Mouse (Mus musculus) thymus, adult 2 months (tissue): ENCODE results near the gene Dop1b. TPM values are rescaled to one million over a fixed set of nuclear protein-coding genes. Genes with fewer than 3 reads are reported as not detected.

Experiments used
- DNase-seq: peaks from one replicate; pipeline ENCODE4 v3.0.0; 2021
- H3K27ac ChIP-seq: fragments of 200-500 bp; 2 replicates; pipeline ENCODE4 v1.5.1; 2012; ENCODE audit warnings: low read length, control low read depth; ENCODE audit not compliant: control insufficient read depth, insufficient read depth
- H3K27me3 ChIP-seq: fragments of 200-500 bp; 2 replicates; pipeline ENCODE4 v1.6.1; 2012; ENCODE audit warnings: mild to moderate bottlenecking, low read length, moderate library complexity, mixed read lengths; ENCODE audit not compliant: control insufficient read depth, insufficient read depth
- H3K36me3 ChIP-seq: fragments of 200-500 bp; 2 replicates; pipeline ENCODE4 v1.6.1; 2012; ENCODE audit warnings: mild to moderate bottlenecking, low read length, moderate library complexity; ENCODE audit not compliant: control insufficient read depth, insufficient read depth
- H3K4me1 ChIP-seq: fragments of 200-500 bp; replicated peaks from 2 replicates; pipeline ENCODE4 v1.6.1; 2012; ENCODE audit warnings: low read length; ENCODE audit not compliant: control insufficient read depth, insufficient read depth
- H3K4me3 ChIP-seq: fragments of 200-500 bp; 2 replicates; pipeline ENCODE4 v1.5.1; 2012; ENCODE audit warnings: mild to moderate bottlenecking, low read length, control low read depth, moderate library complexity; ENCODE audit not compliant: control insufficient read depth, insufficient read depth
- CTCF ChIP-seq: fragments of 200-500 bp; IDR thresholded peaks from 2 replicates; pipeline ENCODE4 v1.5.1; 2012; ENCODE audit warnings: mild to moderate bottlenecking, control low read depth, low read length, moderate library complexity, borderline replicate concordance; ENCODE audit not compliant: control insufficient read depth, poor library complexity, insufficient read depth; ENCODE audit errors: extremely low read depth
- POLR2A ChIP-seq: fragments of 200-500 bp; IDR thresholded peaks from 2 replicates; pipeline ENCODE4 v1.6.1; 2012; ENCODE audit warnings: mild to moderate bottlenecking, low read length, control low read depth, moderate library complexity; ENCODE audit not compliant: control insufficient read depth, poor library complexity, insufficient read depth; ENCODE audit errors: extremely low read depth
- WGBS: fragments of 180-500 bp; shearing (Covaris S2); methylation state at CpG from one replicate; pipeline ENCODE4 v1.1.7; 2018; 5-methylcytosine and 5-hydroxymethylcytosine counted together
- polyA plus RNA-seq: library from polyadenylated mRNA; depleted of rRNA; stranded (reverse); fragments of >200 nt; gene quantifications from 2 replicates; pipeline ENCODE4 v1.2.3, GENCODE M21; 2012

The Dop1b gene
- polyA plus RNA-seq, 1 experiment = 60.6 TPM

- no peak for DNase-seq
- H3K4me3 ChIP-seq = no peak overlapping the region
- 91% methylated on average over 5 of the region's 5 CpGs for WGBS
- no peaks in the 10 kb centered on the region for H3K27me3 ChIP-seq
- H3K36me3 ChIP-seq = no peaks in the 10 kb centered on the region
- peaks cover 4% of the 10 kb centered on the region; the same call in 1 of the 2 replicates for H3K4me1 ChIP-seq
- H3K27ac ChIP-seq = no peak overlapping the region
- TF ChIP-seq POLR2A = no peak
- no peak for TF ChIP-seq CTCF
Measured at GRCm38 (mm10) chr16:93830916-93831315, 119.2 kb downstream of the Dop1b start.

- H3K27ac ChIP-seq = peak within 1 kb of the TSS; percentile 26
- H3K36me3 ChIP-seq = no peaks in the 10 kb centered on the region
- H3K4me1 ChIP-seq = peaks cover 4% of the 10 kb centered on the region; the same call in 1 of the 2 replicates
- peak; percentile 100 for DNase-seq
- H3K27me3 ChIP-seq = no peaks in the 10 kb centered on the region
- WGBS = 12% methylated on average over 55 of the region's 55 CpGs
- H3K4me3 ChIP-seq = peak within 1 kb of the TSS; percentile 95
- TF ChIP-seq CTCF (peak; percentile 65), POLR2A (peak; percentile 94)
Measured at GRCm38 (mm10) chr16:93831627-93832395, 120.1 kb downstream of the Dop1b start, which contains the start of gene Morc3. Gene Morc3, plus strand, starts transcription at chr16:93832121.

GRCm38 (mm10) chr16:93832451-93833276, 121.0 kb downstream of the Dop1b start:
- TF ChIP-seq CTCF (no peak), POLR2A (no peak)
- peak overlapping the region; percentile 26 for H3K27ac ChIP-seq
- peak; percentile 58 for DNase-seq
- peaks cover 4% of the 10 kb centered on the region; the same call in 1 of the 2 replicates for H3K4me1 ChIP-seq
- WGBS = under 1% methylated on average over 65 of the region's 69 CpGs
- no peaks in the 10 kb centered on the region for H3K27me3 ChIP-seq
- H3K4me3 ChIP-seq = peak overlapping the region; percentile 95
- H3K36me3 ChIP-seq = no peaks in the 10 kb centered on the region

GRCm38 (mm10) chr16:93833551-93833950, 121.8 kb downstream of the Dop1b start:
- no peak overlapping the region for H3K27ac ChIP-seq
- DNase-seq = no peak
- TF ChIP-seq POLR2A (no peak), CTCF (no peak)
- no peaks in the 10 kb centered on the region for H3K36me3 ChIP-seq
- H3K27me3 ChIP-seq = no peaks in the 10 kb centered on the region
- H3K4me1 ChIP-seq = peaks cover 4% of the 10 kb centered on the region; the same call in 1 of the 2 replicates
- WGBS = 84% methylated on average over 6 of the region's 6 CpGs
- H3K4me3 ChIP-seq = no peak overlapping the region

GRCm38 (mm10) chr16:93834076-93834475, 122.4 kb downstream of the Dop1b start:
- peaks cover 4% of the 10 kb centered on the region; the same call in 1 of the 2 replicates for H3K4me1 ChIP-seq
- no peaks in the 10 kb centered on the region for H3K36me3 ChIP-seq
- DNase-seq = no peak
- no peak overlapping the region for H3K4me3 ChIP-seq
- WGBS = 96% methylated on average over 2 of the region's 2 CpGs
- no peak overlapping the region for H3K27ac ChIP-seq
- TF ChIP-seq POLR2A = no peak
- TF ChIP-seq CTCF = no peak
- H3K27me3 ChIP-seq = no peaks in the 10 kb centered on the region

- Histone ChIP-seq H3K27me3 (no peaks in the 10 kb centered on the region), H3K27ac (no peak overlapping the region), H3K4me1 (no peaks in the 10 kb centered on the region), H3K4me3 (no peak overlapping the region), H3K36me3 (no peaks in the 10 kb centered on the region; the same call in 1 of the 2 replicates)
- 85% methylated on average over 1 of the region's 1 CpGs for WGBS
- no peak for DNase-seq
- no peak for TF ChIP-seq POLR2A
- no peak for TF ChIP-seq CTCF
Measured at GRCm38 (mm10) chr16:93839049-93839448, 127.3 kb downstream of the Dop1b start.
